Mouse (Mus musculus): ENCODE measurements at regions not wholly inside any gene's neighbourhood (a gene's known extent, or its start where the extent isn't known, plus 50 kb on each side); places are given as distances from the start of the nearest gene placed in this dataset.

DNA sequence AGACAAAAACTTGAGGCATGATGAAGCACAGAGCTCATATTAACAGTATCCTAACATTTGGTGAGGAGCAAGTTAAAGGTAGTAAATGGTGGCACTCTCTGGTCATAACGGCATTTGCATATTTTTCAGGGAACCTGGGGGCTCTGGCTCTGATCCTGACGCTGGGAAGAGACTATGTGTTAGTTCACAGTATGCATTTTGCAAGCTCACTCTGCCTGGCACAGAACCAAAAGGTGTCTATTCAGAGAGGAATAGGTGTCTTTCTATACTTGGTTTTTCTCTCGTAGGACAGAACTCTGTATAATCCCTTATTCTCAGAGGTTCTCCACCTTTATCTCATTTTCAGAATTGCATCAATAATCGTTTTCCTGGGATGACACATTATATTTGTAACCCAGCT lies 276.2 kb upstream of the Ano5 start:
- Histone ChIP-seq H3K9me3 (no peaks in the 10 kb centered on the region), H3K27ac (no peak overlapping the region), H3K27me3 (no peaks in the 10 kb centered on the region), H3K36me3 (no peaks in the 10 kb centered on the region), H3K4me2 (replicated peaks) (no peak overlapping the region), H3K4me3 (no peak overlapping the region), H3K9ac (no peak overlapping the region), H3K4me1 (no peaks in the 10 kb centered on the region)
- WGBS = 77% methylated on average over 4 of the region's 4 CpGs
- no peak for ATAC-seq (ENCODE audit: low FRiP score, low read depth)

DNA sequence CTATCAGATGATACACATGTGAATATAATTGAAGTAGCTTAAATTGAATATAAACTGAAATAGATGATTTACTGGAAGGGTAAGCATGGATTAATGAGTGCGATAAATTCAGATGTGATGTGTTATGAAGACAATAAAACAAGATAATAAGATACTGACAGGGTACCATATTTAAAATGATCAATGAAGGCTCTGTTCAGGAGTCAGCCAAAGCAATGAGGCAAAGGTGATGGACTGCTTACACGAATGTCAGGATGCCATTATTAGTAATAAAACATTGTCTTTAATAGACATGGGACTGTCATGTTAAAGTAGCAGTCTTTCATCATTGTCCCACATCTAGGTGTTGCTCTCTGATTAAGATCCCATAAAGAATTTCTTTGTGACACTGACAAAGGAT lies 263.1 kb upstream of the Ano5 start:
- H3K4me3 ChIP-seq = no peak overlapping the region
- no peaks in the 10 kb centered on the region for H3K27me3 ChIP-seq
- ATAC-seq (ENCODE audit: low FRiP score, low read depth) = no peak
- no peaks in the 10 kb centered on the region for H3K4me1 ChIP-seq
- no peak overlapping the region for H3K4me2 ChIP-seq (replicated peaks)
- WGBS = 71% methylated on average over 2 of the region's 2 CpGs
- H3K9ac ChIP-seq = no peak overlapping the region
- no peaks in the 10 kb centered on the region for H3K9me3 ChIP-seq
- H3K36me3 ChIP-seq = no peaks in the 10 kb centered on the region
- H3K27ac ChIP-seq = no peak overlapping the region

DNA sequence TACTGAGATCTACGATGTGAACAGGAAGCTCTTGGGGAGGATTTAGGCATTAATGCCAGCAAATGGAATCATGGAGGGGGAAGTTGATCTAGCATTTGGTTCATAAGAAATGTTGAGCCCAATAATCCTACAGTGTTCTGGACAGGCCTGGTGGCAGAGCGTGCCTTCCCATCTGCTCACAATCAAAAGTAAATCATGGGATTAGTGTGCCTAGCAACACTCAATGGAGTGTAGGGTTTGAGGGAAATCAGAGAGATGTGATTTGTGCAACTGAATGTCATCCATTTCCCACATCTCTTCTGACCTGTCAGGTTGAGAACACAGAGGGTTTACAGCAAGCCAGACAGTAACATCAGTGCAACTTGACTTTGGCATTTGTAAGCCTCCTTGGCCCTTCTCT lies 256.4 kb upstream of the Ano5 start:
- WGBS = 47% methylated on average over 2 of the region's 2 CpGs
- no peaks in the 10 kb centered on the region for H3K36me3 ChIP-seq
- H3K27me3 ChIP-seq = no peaks in the 10 kb centered on the region
- no peaks in the 10 kb centered on the region for H3K4me1 ChIP-seq
- no peak overlapping the region for H3K4me3 ChIP-seq
- no peak for ATAC-seq (ENCODE audit: low FRiP score, low read depth)
- H3K4me2 ChIP-seq (replicated peaks) = no peak overlapping the region
- no peak overlapping the region for H3K27ac ChIP-seq
- no peak overlapping the region for H3K9ac ChIP-seq
- no peaks in the 10 kb centered on the region for H3K9me3 ChIP-seq

DNA sequence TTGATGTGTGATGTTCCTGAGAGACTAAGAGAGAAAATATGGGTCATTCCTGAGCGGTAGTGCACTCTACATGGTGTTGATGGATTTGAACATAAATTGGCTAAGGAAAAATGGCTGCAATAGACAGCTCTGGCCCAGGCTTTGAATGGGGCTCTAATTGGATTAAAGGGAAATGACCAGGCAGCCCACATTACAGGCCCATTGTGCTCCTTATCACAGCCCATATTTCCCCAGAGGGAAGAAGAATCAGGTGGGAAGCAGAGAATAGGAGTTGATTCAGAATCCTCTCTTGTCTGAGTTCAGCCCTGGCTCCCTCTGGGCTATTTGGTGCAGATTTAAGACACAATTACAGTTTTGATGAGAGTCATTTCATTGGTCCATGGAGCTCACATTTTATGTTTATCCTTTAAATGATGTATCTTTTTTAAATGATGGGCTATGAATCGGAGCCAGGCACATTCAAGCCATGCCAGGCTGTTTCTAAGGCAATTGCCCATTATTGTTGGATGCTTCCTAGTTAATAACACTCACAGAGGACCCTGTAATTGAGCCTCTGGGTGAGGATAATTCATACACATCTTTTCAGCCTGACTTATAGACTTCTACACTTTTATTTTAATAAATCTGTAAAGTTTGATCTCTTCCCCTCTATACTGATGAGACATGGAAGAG lies 251.5 kb upstream of the Ano5 start:
- no peak for ATAC-seq (ENCODE audit: low FRiP score, low read depth)
- WGBS = 71% methylated on average over 2 of the region's 2 CpGs
- Histone ChIP-seq H3K27ac (no peak overlapping the region), H3K9ac (no peak overlapping the region), H3K27me3 (no peaks in the 10 kb centered on the region), H3K4me1 (no peaks in the 10 kb centered on the region), H3K4me2 (replicated peaks) (no peak overlapping the region), H3K9me3 (no peaks in the 10 kb centered on the region), H3K4me3 (no peak overlapping the region), H3K36me3 (no peaks in the 10 kb centered on the region)

DNA sequence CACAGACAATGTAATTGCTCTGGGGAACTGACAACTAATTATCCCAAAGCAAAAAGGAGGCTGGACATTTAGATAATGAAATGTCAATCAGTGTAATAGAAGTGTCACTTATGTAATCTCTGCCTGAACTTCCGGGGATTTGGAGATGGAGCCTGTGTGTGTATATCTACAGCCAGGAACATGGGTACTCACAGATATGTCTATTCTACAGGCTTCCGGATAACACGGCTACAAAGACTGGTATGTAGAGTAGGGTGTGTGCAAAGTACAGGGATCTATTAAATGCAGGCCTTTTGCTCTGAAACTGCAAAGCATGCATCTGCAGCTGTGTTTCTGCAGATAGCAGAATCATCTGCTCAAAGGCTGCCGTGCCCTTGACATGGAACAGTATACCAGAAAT lies 246.7 kb upstream of the Ano5 start:
- no peaks in the 10 kb centered on the region for H3K4me1 ChIP-seq
- no peak overlapping the region for H3K4me3 ChIP-seq
- WGBS = 83% methylated on average over 4 of the region's 4 CpGs
- no peak for ATAC-seq (ENCODE audit: low FRiP score, low read depth)
- no peak overlapping the region for H3K9ac ChIP-seq
- H3K36me3 ChIP-seq = no peaks in the 10 kb centered on the region
- no peaks in the 10 kb centered on the region for H3K27me3 ChIP-seq
- H3K4me2 ChIP-seq (replicated peaks) = no peak overlapping the region
- no peak overlapping the region for H3K27ac ChIP-seq
- no peaks in the 10 kb centered on the region for H3K9me3 ChIP-seq

DNA sequence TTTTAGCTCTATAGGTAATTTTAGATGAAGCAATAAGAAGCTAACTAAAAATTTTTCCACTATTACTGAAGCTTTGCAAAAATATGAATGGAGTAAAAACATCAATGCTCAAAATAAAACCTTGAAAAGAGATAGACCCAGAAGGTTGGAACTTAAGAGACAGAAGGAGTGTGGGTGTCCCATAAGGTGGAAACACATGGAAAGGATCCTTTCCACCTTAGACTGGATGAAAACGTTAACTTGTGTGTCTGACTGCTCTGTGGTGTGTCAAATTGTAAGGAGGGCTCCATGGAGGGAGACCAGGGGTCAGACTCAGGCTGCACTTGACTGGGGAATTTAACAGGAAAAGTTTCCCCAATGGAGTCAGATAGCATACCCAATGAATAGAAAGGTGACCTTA lies 244.9 kb upstream of the Ano5 start:
- H3K27ac ChIP-seq = no peak overlapping the region
- 59% methylated on average over 1 of the region's 1 CpGs for WGBS
- H3K36me3 ChIP-seq = no peaks in the 10 kb centered on the region
- no peak for ATAC-seq (ENCODE audit: low FRiP score, low read depth)
- H3K9ac ChIP-seq = no peak overlapping the region
- H3K4me1 ChIP-seq = no peaks in the 10 kb centered on the region
- H3K4me2 ChIP-seq (replicated peaks) = no peak overlapping the region
- no peak overlapping the region for H3K4me3 ChIP-seq
- no peaks in the 10 kb centered on the region for H3K27me3 ChIP-seq
- no peaks in the 10 kb centered on the region for H3K9me3 ChIP-seq

DNA sequence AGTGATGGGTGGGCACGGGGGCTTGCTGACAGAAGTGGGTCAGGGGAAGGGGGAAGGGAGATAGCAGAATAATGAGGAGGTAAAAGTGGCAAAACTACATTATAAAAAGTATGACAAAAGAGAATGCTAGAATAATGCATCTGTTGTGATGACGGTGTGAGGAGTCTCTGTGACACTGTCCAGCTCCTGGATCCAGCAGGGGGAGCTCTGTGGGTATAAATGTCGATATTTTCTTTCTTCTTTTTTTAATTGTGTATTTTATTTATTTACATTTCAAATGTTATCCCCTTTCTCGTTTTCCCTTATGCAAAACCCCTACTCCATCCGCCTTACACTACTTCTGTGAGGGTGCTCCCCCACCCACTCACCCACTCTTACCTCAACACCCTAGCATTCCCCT lies 243.9 kb upstream of the Ano5 start:
- Histone ChIP-seq H3K27me3 (no peaks in the 10 kb centered on the region), H3K4me1 (no peaks in the 10 kb centered on the region), H3K36me3 (no peaks in the 10 kb centered on the region), H3K27ac (no peak overlapping the region), H3K4me3 (no peak overlapping the region), H3K9ac (no peak overlapping the region), H3K9me3 (no peaks in the 10 kb centered on the region), H3K4me2 (replicated peaks) (no peak overlapping the region)
- no peak for ATAC-seq (ENCODE audit: low FRiP score, low read depth)
- 71% methylated on average over 5 of the region's 5 CpGs for WGBS

DNA sequence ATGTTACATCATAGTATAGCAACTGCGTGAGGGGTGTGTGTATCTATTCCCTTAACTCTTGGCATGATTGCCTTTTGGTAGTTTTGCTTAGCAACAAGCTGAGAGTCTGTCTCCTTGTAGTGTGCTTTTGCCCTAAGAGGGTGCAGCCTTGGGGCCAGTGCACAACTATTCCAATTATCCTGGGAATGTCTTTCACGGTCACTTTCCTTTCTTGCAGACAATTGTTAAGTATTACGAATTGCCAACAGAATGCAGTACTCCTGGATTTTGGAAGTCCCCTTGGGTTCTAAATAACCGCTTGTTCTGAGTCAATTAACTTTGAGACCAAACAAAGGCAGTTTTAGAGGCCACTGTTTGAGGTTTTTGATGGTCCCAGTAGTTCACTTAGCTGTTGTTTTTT lies 242.1 kb upstream of the Ano5 start:
- 56% methylated on average over 4 of the region's 4 CpGs for WGBS
- no peak for ATAC-seq (ENCODE audit: low FRiP score, low read depth)
- no peak overlapping the region for H3K4me3 ChIP-seq
- no peaks in the 10 kb centered on the region for H3K4me1 ChIP-seq
- no peaks in the 10 kb centered on the region for H3K9me3 ChIP-seq
- H3K4me2 ChIP-seq (replicated peaks) = no peak overlapping the region
- no peak overlapping the region for H3K9ac ChIP-seq
- no peak overlapping the region for H3K27ac ChIP-seq
- no peaks in the 10 kb centered on the region for H3K36me3 ChIP-seq
- no peaks in the 10 kb centered on the region for H3K27me3 ChIP-seq

DNA sequence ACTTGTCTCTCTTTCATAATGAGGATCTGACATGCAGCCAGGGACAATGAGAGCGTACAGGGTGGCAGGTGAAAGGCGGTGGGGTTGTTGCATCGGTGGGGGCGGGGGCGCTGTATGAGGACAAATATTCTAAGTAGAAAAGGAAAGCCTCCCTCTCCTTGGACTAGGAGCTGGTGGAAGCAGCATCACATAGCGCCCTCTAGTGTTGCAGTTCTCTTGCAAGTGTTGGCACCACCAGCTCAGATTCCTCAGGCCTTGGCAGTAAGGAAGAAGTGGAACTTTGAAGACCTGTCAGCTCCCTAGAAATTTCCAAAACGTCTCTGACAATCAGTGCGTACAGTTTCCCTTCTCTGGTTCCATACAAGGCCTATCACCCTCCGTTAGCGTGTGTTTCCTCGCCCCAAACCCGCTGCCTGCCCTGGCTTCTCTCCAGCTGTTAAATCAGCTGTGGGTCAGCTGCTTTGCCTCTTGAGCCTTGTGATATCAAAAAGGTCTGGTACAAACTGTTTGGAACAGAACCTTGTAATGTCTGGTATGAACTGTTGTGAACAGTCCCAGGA lies 240.2 kb upstream of the Ano5 start:
- H3K9me3 ChIP-seq = no peaks in the 10 kb centered on the region
- WGBS = 67% methylated on average over 12 of the region's 12 CpGs
- no peaks in the 10 kb centered on the region for H3K4me1 ChIP-seq
- H3K4me3 ChIP-seq = no peak overlapping the region
- no peak for ATAC-seq (ENCODE audit: low FRiP score, low read depth)
- no peaks in the 10 kb centered on the region for H3K36me3 ChIP-seq
- H3K27me3 ChIP-seq = no peaks in the 10 kb centered on the region
- H3K27ac ChIP-seq = no peak overlapping the region
- H3K9ac ChIP-seq = no peak overlapping the region
- no peak overlapping the region for H3K4me2 ChIP-seq (replicated peaks)

DNA sequence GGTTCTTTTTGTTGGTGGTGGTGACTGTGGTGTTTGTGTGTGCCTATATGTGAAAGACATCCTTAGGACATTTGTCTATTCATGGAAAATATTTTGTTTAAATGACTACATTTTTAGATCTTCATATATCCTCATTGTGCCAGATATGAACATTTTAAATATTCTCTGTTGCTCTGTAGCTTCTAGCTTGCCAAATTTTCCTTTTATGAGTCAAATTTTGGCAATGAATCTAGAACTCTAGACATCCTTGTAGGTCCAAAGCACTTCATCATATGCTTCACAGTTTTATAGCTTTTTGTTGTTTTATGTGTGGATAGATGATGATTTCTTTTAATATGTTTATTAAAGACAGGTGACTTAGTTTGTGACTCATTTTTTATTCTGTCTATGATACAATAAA lies 229.4 kb upstream of the Ano5 start:
- H3K4me1 ChIP-seq = no peaks in the 10 kb centered on the region
- no peaks in the 10 kb centered on the region for H3K36me3 ChIP-seq
- no peak overlapping the region for H3K4me3 ChIP-seq
- no peaks in the 10 kb centered on the region for H3K27me3 ChIP-seq
- H3K27ac ChIP-seq = no peak overlapping the region
- H3K9me3 ChIP-seq = no peaks in the 10 kb centered on the region
- ATAC-seq (ENCODE audit: low FRiP score, low read depth) = no peak
- no peak overlapping the region for H3K9ac ChIP-seq
- H3K4me2 ChIP-seq (replicated peaks) = no peak overlapping the region

DNA sequence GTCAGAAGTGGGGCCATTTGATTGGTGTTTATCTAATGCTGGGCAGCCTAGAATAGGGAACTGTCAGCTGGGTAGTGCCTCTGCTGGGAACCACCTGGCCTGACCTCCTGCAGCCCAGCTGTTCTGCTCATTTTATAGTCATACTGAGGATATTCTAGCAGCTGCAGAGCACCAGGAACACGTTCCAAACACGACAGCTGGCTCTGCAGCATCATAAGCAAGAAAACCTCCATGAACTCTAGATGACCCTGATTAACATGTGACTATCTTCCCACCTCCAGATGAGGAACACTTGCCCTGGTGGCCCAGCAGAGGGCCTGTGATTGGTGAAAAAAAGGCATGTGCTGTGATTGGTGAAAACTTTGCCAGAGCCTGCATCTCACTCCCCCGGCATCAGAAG lies 210.6 kb upstream of the Ano5 start:
- Histone ChIP-seq H3K4me1 (0 out of 2 replicates have a peak, but pooled peaks cover 6% of the 10 kb centered on the region), H3K9me3 (no peaks in the 10 kb centered on the region), H3K36me3 (no peaks in the 10 kb centered on the region), H3K27me3 (no peaks in the 10 kb centered on the region), H3K9ac (no peak overlapping the region), H3K27ac (no peak overlapping the region), H3K4me2 (replicated peaks) (no peak overlapping the region), H3K4me3 (no peak overlapping the region)
- 7% methylated on average over 3 of the region's 3 CpGs for WGBS
- peak; percentile 92 for ATAC-seq (ENCODE audit: low FRiP score, low read depth)

DNA sequence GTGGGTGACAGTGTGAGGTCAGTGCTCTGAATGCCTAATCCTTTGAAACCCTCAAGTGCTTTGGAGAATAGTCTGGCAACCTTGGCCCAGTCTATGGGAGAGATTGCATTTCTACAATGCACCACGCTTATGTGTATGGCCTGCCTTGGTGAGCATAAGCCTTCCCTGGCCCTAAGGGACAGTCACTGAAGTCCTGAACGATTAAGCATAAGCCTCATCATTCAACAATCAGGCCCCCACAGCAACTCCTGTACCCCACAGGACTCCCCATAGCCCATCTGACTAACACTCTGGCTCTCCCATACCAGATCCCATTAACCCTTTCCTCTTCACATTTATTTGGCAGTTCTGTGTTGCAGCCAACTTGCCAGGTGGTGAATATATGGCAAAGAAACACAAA lies 203.1 kb upstream of the Ano5 start:
- Histone ChIP-seq H3K27me3 (no peaks in the 10 kb centered on the region), H3K9me3 (no peaks in the 10 kb centered on the region), H3K4me2 (replicated peaks) (no peak overlapping the region), H3K4me1 (no peaks in the 10 kb centered on the region), H3K36me3 (no peaks in the 10 kb centered on the region), H3K27ac (no peak overlapping the region), H3K4me3 (no peak overlapping the region), H3K9ac (no peak overlapping the region)
- no peak for ATAC-seq (ENCODE audit: low FRiP score, low read depth)
- 56% methylated on average over 2 of the region's 2 CpGs for WGBS

DNA sequence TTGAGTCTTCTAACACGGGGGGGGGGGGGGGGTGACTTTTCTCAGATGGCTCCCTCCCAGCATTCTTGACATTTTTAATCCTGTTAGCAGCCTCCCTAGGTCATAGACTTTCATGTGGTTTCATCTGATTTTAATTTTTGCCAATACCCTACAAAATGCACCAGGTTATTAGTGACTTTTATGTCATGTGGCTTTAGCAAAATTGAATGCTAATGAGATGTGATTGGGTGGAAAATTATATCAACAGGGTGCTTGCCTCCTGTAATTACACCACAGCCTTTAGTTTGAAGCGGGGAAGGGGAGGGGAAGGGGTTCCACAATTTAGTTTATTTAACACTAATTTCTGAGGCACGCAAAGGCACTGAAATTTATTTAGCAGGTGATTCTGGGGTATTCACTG lies 200.6 kb upstream of the Ano5 start:
- H3K36me3 ChIP-seq = no peaks in the 10 kb centered on the region
- WGBS = 41% methylated on average over 3 of the region's 3 CpGs
- no peaks in the 10 kb centered on the region for H3K4me1 ChIP-seq
- no peak overlapping the region for H3K4me2 ChIP-seq (replicated peaks)
- no peaks in the 10 kb centered on the region for H3K9me3 ChIP-seq
- no peaks in the 10 kb centered on the region for H3K27me3 ChIP-seq
- no peak overlapping the region for H3K27ac ChIP-seq
- no peak overlapping the region for H3K4me3 ChIP-seq
- no peak overlapping the region for H3K9ac ChIP-seq
- no peak for ATAC-seq (ENCODE audit: low FRiP score, low read depth)

Measured in limb, embryonic 13.5 days (tissue).